Mouse (Mus musculus) lung, postnatal 0 days (tissue): ENCODE results near the gene Snw1. TPM values are rescaled to one million over a fixed set of nuclear protein-coding genes. Genes with fewer than 3 reads are reported as not detected.

Experiments used
- ATAC-seq: fragments of 200-750 bp; cut with Nextera tagmentation; 2 replicates; pipeline ENCODE4 v1.8.0; 2017; ENCODE audit warnings: moderate library complexity
- DNase-seq: peaks from one replicate; pipeline ENCODE4 v3.0.0-alpha.2; 2016; ENCODE audit warnings: low spot score
- H3K27ac ChIP-seq: fragments of 300-500 bp; sonication (generic); 2 replicates; pipeline ENCODE4 v1.5.1; 2014; ENCODE audit warnings: antibody characterized with exemption, mild to moderate bottlenecking, low read length, mixed read lengths
- H3K27me3 ChIP-seq: fragments of 300-500 bp; sonication (generic); replicated peaks from 2 replicates; pipeline ENCODE4 v1.6.1; 2014; ENCODE audit warnings: low read length, mixed read lengths; ENCODE audit not compliant: insufficient read depth
- H3K36me3 ChIP-seq: fragments of 300-500 bp; sonication (generic); 2 replicates; pipeline ENCODE4 v1.6.1; 2014; ENCODE audit warnings: low read length, mixed read lengths; ENCODE audit not compliant: insufficient read depth
- H3K4me1 ChIP-seq: fragments of 300-500 bp; sonication (generic); 2 replicates; pipeline ENCODE4 v1.6.1; 2014; ENCODE audit warnings: antibody characterized with exemption, low read depth, low read length, mixed read lengths; ENCODE audit not compliant: insufficient read depth
- H3K4me2 ChIP-seq: fragments of 300-500 bp; sonication (generic); replicated peaks from 2 replicates; pipeline ENCODE4 v1.6.1; 2014; ENCODE audit warnings: low read depth, mild to moderate bottlenecking, low read length, moderate library complexity, mixed read lengths
- H3K4me3 ChIP-seq: fragments of 300-500 bp; sonication (generic); 2 replicates; pipeline ENCODE4 v1.5.1; 2014; ENCODE audit warnings: low read depth, low read length
- H3K9ac ChIP-seq: fragments of 300-500 bp; sonication (generic); replicated peaks from 2 replicates; pipeline ENCODE4 v1.6.1; 2014; ENCODE audit warnings: low read depth, mild to moderate bottlenecking
- H3K9me3 ChIP-seq: fragments of 300-500 bp; sonication (generic); 2 replicates; pipeline ENCODE4 v1.6.1; 2016; ENCODE audit warnings: low read length, mixed read lengths
- CTCF ChIP-seq: IDR thresholded peaks from 2 replicates; pipeline ENCODE4 v1.5.1; 2016; ENCODE audit warnings: antibody characterized with exemption, mild to moderate bottlenecking
- EP300 ChIP-seq: IDR thresholded peaks from 2 replicates; pipeline ENCODE4 v1.6.1; 2016; ENCODE audit warnings: antibody characterized with exemption, mild to moderate bottlenecking, control low read depth
- WGBS: fragments of 180-500 bp; shearing (Covaris S2); extraction: QIAGEN DNeasy Blood & Tissue Kit; methylation state at CpG from one replicate; pipeline ENCODE4 v1.1.7; 2014; 5-methylcytosine and 5-hydroxymethylcytosine counted together
- polyA plus RNA-seq: library from polyadenylated mRNA; unstranded; fragments of >200 nt; fragmentation: Nextera tagmentation; extraction: Ambion mirVana; gene quantifications from 2 replicates; pipeline ENCODE4 v1.2.1, GENCODE M21; 2015

Snw1 gene
- polyA plus RNA-seq, 1 experiment from 2014 or later = 93.9 TPM

DNA sequence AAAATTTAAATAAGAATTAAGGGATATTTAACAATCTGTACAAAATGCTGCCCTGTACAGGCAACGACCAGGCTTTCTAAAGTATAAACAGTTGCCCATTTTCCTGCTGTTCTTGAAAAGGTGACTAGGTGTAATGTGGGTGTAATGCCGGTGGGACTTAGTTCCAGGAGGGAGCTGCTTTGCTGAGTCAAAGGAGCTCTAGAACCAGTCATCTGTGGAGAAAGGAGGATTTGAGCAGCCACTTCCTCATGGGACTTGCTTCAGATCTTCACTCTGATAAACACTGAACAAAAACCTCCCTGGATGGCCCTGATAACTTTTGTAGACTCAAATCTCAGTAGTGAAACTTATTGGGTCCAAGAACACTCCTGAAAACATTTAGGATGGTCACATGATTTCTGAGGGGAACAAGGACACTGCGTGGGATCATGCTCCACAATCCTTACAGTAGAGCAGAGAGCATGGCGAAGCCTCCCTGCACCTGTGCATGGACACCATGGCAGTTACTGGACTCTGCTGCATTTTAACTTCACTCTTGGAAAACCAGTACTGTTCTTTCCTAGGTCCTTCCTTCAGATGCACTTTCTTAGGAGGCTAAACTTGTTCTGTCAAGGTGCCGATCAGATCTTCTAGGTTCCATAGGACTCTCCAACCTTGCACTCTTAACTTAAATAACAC is 45.6 kb downstream of the Snw1 start:
- no peak overlapping the region for H3K4me2 ChIP-seq
- H3K36me3 ChIP-seq = peaks cover 34% of the 10 kb centered on the region; the same call in 1 of the 2 replicates

DNA sequence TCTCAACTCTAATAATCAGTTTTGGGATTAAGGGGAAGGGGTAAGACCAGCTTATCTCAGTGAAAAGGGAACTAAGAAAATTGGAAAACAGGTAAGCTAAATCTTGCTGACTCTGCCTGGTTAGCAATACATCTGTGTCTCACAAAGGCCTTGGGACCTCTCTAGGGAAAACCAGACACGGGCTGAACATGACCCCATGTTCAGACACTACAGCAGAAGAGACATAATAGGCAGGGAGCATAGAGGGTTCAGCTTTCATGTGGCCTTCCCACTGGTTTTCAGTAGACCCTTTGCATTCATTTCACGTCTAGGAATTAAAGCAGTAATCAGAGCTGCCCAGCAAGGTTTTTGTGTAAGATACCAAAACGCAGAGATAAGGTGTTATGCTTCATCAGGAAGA is 47.6 kb downstream of the Snw1 start:
- no peak overlapping the region for H3K4me3 ChIP-seq
- no peak overlapping the region for H3K9ac ChIP-seq
- H3K4me2 ChIP-seq = no peak overlapping the region
- H3K27me3 ChIP-seq = no peaks in the 10 kb centered on the region
- DNase-seq = no peak
- no peaks in the 10 kb centered on the region for H3K4me1 ChIP-seq
- ATAC-seq = no peak
- 36% methylated on average over 3 of the region's 3 CpGs for WGBS
- H3K36me3 ChIP-seq = peaks cover 18% of the 10 kb centered on the region; the same call in 1 of the 2 replicates
- no peaks in the 10 kb centered on the region for H3K9me3 ChIP-seq
- TF ChIP-seq EP300 = no peak
- TF ChIP-seq CTCF = no peak
- H3K27ac ChIP-seq = no peak overlapping the region

More for the DNA sequence above, 45.6 kb downstream of the Snw1 start:
- TF ChIP-seq EP300 = no peak
- no peak for TF ChIP-seq CTCF
- H3K27ac ChIP-seq = no peak overlapping the region
- 88% methylated on average over 5 of the region's 5 CpGs for WGBS
- DNase-seq = no peak
- no peaks in the 10 kb centered on the region for H3K27me3 ChIP-seq
- no peak overlapping the region for H3K9ac ChIP-seq
- no peaks in the 10 kb centered on the region for H3K4me1 ChIP-seq
- ATAC-seq = no peak
- no peak overlapping the region for H3K4me3 ChIP-seq
- H3K9me3 ChIP-seq = no peaks in the 10 kb centered on the region

DNA sequence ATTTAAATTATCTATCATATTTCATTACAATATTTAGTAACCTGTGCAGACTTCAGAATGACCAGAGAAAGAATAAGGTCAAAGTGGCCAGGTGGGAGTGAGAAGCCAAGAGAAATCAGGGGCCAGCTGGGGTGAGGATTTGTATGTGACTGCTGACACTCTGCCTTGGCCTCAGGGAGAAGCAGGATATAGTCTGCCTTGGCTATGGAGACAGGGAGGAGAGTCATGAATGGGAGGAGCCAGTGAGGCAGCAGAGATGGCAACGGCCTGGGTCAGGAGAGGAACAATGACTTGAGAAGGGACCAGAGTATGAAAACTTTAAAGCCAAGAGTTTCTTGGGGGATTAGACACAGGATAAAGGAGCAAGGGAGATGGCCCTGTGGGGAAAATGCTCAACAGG is 48.4 kb downstream of the Snw1 start:
- Histone ChIP-seq H3K36me3 (peaks cover 9% of the 10 kb centered on the region; the same call in 1 of the 2 replicates), H3K4me3 (no peak overlapping the region), H3K4me2 (no peak overlapping the region), H3K27ac (no peak overlapping the region), H3K9ac (no peak overlapping the region), H3K9me3 (no peaks in the 10 kb centered on the region), H3K4me1 (no peaks in the 10 kb centered on the region), H3K27me3 (no peaks in the 10 kb centered on the region)
- TF ChIP-seq CTCF (no peak), EP300 (no peak)
- ATAC-seq (no peak), DNase-seq (no peak)
- WGBS = 33% methylated on average over 1 of the region's 1 CpGs

DNA sequence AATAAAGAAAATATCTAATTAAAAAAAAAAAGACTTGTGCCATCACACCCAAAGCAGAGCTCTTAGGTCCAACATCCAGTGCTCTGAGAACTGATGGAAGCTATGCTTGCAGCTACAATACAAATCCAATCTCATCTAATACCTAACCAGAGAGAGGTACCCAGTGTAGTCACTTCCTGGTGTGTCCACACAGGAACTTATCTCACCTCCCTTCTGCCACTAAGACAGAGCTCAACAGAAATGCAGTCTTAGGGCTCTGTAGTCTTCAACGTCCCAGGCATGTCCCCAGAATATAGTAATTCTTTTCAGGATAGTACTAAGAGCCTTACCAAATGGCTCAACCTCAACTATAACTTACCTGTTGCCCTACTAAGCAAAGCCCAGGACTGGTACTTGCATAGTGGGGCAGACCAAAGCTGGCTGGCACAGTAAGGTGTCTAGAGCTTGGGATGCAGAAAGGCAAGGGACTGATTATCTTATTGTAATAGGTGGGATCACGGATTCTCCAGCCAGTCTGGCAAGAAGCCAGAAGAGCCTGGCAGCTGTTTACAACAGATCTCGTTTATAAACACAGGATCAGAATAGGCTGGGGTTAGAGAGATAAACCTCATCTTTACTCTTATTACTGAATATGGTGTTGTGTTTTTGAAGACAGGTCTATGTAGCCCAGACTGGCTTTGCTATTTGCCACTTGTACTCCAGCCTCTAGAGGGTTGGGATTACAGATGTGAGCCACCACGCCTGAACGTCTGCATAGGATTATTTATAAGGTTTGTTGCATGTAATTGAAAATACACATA is 50.2 kb downstream of the Snw1 start:
- no peaks in the 10 kb centered on the region for H3K27me3 ChIP-seq
- H3K4me3 ChIP-seq = no peak overlapping the region
- H3K9ac ChIP-seq = no peak overlapping the region
- H3K4me1 ChIP-seq = no peaks in the 10 kb centered on the region
- ATAC-seq = no peak
- no peaks in the 10 kb centered on the region for H3K9me3 ChIP-seq
- TF ChIP-seq CTCF = no peak
- TF ChIP-seq EP300 = no peak
- no peaks in the 10 kb centered on the region; the same call in 1 of the 2 replicates for H3K36me3 ChIP-seq
- 64% methylated on average over 5 of the region's 5 CpGs for WGBS
- H3K4me2 ChIP-seq = no peak overlapping the region
- no peak for DNase-seq
- no peak overlapping the region for H3K27ac ChIP-seq

DNA sequence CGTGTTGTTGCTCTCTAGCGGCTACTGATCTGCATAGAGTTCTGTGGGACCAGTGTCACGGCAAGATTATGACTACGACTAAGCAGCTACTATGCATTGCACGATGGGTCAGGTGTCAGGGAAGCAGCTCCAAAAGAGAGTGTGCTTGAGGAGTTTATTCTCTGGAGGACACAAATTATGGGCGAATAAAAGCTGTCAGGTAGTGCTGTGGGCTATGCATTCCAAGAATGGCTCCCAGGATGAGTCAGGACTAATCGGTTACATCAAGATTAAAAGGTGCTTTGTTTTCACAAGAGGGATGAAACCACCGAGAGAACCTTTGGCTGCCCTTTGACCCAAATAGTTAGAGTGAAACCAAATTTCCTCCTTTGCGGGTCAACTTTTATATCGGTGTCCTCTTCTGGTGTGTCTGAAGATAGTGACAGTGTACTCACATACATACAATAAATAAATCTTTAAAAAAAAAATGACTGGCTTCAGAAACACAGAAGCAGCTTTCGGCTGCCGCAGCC is 52.0 kb downstream of the Snw1 start:
- H3K4me1 ChIP-seq = no peaks in the 10 kb centered on the region
- no peak overlapping the region for H3K27ac ChIP-seq
- ATAC-seq = no peak
- H3K36me3 ChIP-seq = no peaks in the 10 kb centered on the region
- no peak for DNase-seq
- WGBS = 53% methylated on average over 12 of the region's 12 CpGs
- no peak overlapping the region for H3K9ac ChIP-seq
- TF ChIP-seq EP300 (no peak), CTCF (no peak)
- H3K27me3 ChIP-seq = no peaks in the 10 kb centered on the region
- no peak overlapping the region for H3K4me2 ChIP-seq
- no peak overlapping the region for H3K4me3 ChIP-seq
- H3K9me3 ChIP-seq = no peaks in the 10 kb centered on the region

DNA sequence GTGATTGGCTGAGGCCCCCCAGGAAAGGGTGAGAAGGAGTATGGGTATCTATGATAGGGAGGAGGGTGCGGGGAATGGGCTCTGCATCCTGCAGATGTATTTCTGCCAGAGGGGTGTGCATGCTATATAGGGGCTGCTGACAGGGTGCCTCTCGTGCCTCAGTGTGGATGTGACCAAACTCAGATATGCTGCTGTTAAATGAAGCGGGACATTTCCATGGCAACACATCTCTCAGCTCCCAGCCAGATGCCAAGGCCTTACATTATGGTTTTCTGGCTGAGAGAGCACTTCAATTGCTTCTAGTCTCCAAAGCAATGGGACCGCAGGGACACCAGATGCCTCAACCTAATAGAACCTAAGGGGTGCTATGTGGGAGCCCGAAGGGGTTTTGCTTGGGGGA is 53.2 kb downstream of the Snw1 start:
- no peak for ATAC-seq
- Histone ChIP-seq H3K9me3 (no peaks in the 10 kb centered on the region), H3K27ac (no peak overlapping the region), H3K9ac (no peak overlapping the region), H3K4me1 (no peaks in the 10 kb centered on the region), H3K27me3 (no peaks in the 10 kb centered on the region), H3K4me2 (no peak overlapping the region), H3K4me3 (no peak overlapping the region), H3K36me3 (no peaks in the 10 kb centered on the region)
- no peak for DNase-seq
- TF ChIP-seq EP300 = no peak
- no peak for TF ChIP-seq CTCF
- WGBS = 67% methylated on average over 5 of the region's 5 CpGs
